Mouse (Mus musculus) spleen, adult 2 months (tissue): Measurements from ENCODE around the gene Stxbp2.

ENCODE experiments used
- CTCF ChIP-seq: fragments of 200-500 bp; IDR thresholded peaks from 2 replicates; pipeline ENCODE4 v1.5.1; 2011; ENCODE audit warnings: mild to moderate bottlenecking, inconsistent platforms; ENCODE audit not compliant: insufficient read depth, insufficient read length, insufficient replicate concordance; ENCODE audit errors: extremely low read depth
- POLR2A ChIP-seq: fragments of 200-500 bp; IDR thresholded peaks from 2 replicates; pipeline ENCODE4 v1.6.1; 2011; ENCODE audit warnings: low read depth, low read length, inconsistent platforms

DNA sequence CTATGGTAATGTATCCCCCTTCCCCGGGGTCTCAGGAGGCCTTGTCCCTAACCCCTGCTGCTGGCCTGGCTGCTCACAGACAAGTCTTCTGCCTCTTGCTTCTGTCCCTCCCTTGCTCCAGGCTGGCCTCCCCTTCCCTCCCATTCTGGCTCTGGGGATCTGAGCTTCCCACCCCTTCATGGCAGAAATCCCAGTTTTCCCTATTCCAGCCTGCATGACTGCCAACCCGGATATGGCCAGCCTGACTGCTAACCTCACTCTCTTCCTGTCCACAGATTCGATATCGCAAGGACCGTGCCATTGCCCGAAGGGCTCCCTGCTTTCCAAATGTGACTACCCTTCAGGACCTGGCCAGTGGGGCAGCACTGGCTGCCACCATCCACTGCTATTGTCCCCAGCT, 30.4 kb upstream of the Stxbp2 start:
- no peak for TF ChIP-seq POLR2A
- no peak for TF ChIP-seq CTCF
